Mouse (Mus musculus) olfactory bulb, adult 2 months (tissue): ENCODE measurements around the gene Lonrf2.

ENCODE experiments used
- CTCF ChIP-seq: fragments of 200-500 bp; IDR thresholded peaks from 2 replicates; pipeline ENCODE4 v1.5.1; 2012; ENCODE audit warnings: low read depth, mild to moderate bottlenecking, low read length, moderate library complexity; ENCODE audit not compliant: insufficient read depth
- POLR2A ChIP-seq: fragments of 200-500 bp; IDR thresholded peaks from 2 replicates; pipeline ENCODE4 v1.6.1; 2012; ENCODE audit warnings: mild to moderate bottlenecking, low read depth, low read length, moderate library complexity; ENCODE audit not compliant: insufficient read depth

DNA sequence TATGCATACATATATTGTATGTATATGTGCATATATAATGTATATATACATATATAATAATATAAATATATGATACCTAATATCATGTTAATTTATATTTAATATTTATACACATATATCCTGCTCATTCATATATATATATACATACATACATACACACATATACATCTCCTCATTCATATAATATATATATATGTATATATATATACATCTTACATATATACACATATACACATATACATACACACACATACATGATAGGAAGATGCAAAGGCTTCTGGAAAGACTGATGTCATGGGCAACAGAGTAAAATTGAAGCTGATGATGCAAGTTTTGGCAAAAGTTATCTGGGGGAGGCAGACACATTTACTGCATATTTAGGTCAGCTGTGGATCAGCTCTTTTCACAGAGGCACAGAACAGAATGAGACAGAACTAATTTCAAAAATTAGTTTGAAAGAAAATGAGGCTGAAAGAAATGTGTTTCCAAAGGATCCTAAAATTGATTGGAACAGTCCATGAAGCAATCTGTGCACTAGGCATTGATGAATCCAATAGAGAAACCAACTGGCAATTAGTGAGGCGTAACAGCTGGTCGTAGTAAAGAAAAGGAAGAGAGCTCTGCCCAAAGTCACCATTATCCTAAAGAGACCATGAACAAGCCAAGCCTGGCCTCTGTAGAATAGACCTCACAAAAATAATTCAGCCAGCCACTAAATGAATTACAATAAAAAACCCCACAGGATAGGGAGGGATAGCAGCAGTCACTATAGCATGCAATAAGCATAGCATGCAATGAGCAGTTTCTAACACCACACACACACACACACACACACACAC, 12.2 kb upstream of the Lonrf2 start:
- TF ChIP-seq POLR2A (no peak), CTCF (no peak)
